Mouse (Mus musculus): ENCODE measurements around the gene Ccnt1. TPM values are rescaled to one million over a fixed set of nuclear protein-coding genes. Genes with fewer than 3 reads are reported as not detected.

The Ccnt1 gene
- polyA plus RNA-seq, 1 experiment from 2014 or later, result 69.7 TPM

DNA sequence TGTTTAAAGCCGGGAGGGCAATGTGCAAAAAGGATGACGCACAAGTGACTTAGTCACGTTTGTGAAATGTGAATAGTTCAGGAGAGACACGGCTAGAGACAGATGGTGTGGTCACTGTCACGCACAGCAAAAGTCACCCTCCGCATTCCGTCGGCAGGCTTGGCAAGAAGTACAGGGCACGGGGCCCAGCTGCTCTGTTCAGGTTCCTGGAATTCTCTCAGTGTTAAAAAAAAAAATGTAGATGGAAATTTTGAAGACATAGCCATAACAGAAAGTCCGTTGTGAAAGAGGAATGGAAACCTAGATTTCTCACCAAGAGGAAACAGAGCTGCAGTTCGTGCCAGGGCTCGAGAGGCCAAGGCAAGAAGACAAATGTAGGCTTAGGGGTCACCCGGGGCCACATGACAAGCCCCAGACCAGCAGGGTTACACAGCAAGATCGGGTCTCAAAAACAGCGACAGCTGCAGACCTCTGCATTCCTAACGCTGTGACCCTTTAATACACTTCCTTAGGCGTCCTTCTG, 57.9 kb downstream of the Ccnt1 start:
- Histone ChIP-seq H3K27me3 (no peaks in the 10 kb centered on the region), H3K36me3 (peaks cover 18% of the 10 kb centered on the region), H3K27ac (no peak overlapping the region), H3K9me3 (no peaks in the 10 kb centered on the region), H3K4me1 (replicated peaks) (peaks cover 9% of the 10 kb centered on the region), H3K4me2 (no peak overlapping the region), H3K9ac (no peak overlapping the region), H3K4me3 (no peak overlapping the region)
- 47% methylated on average over 17 of the region's 17 CpGs for WGBS
- no peak for ATAC-seq (ENCODE audit: low FRiP score)

DNA sequence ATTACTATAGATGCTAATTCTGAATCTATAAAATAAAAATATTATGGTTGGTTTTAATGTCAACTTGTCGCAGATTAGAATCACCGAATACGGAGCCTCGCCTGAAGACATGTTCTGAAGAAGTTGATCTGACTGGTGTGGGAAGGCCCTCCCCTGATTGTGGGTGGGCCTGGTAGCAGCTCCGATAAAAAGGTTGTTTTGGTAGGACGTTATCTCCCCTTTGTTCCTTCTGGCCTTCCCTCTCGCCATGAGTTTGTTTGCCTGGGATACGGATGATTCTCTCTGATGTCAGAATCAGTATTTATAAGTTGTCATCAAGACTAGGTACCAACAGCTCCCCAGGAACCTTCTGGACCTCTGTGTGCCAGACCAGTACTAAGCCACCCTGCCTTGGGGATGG, 58.5 kb downstream of the Ccnt1 start:
- Histone ChIP-seq H3K27ac (no peak overlapping the region), H3K4me1 (replicated peaks) (peaks cover 9% of the 10 kb centered on the region), H3K4me3 (no peak overlapping the region), H3K36me3 (peaks cover 11% of the 10 kb centered on the region), H3K4me2 (no peak overlapping the region), H3K27me3 (no peaks in the 10 kb centered on the region), H3K9me3 (no peaks in the 10 kb centered on the region), H3K9ac (no peak overlapping the region)
- 55% methylated on average over 8 of the region's 8 CpGs for WGBS
- ATAC-seq (ENCODE audit: low FRiP score), result no peak

DNA sequence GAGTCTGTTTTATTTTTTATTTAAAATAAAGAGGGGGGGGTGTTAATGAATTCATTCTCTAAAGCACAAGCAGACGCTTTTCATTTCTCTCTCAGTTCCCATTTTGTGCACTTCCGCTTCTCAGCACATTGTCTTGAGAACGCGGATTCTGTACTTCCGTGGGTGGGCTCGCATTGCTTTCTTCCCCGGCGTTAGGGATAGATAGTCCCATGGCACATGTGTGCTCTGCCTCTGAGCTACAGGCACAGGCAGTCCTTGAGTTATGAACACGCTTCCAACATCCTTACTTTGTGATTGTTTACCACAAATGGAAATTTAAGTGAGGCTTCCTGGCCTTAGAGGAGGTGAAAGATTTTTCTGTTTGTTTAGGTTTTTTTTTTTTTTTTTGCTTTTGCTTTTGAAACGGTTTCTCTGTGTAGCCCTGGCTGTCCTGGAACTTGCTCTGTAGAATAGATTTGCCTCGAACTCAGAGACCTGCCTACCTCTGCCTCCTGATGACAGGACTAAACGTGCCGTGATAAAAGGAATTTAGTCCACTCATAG, 59.3 kb downstream of the Ccnt1 start:
- ATAC-seq (ENCODE audit: low FRiP score), result no peak
- WGBS, result 51% methylated on average over 13 of the region's 13 CpGs
- Histone ChIP-seq H3K27ac (no peak overlapping the region), H3K27me3 (no peaks in the 10 kb centered on the region), H3K4me3 (no peak overlapping the region), H3K4me1 (replicated peaks) (peaks cover 9% of the 10 kb centered on the region), H3K36me3 (peaks cover 9% of the 10 kb centered on the region), H3K9me3 (no peaks in the 10 kb centered on the region), H3K4me2 (no peak overlapping the region), H3K9ac (no peak overlapping the region)

DNA sequence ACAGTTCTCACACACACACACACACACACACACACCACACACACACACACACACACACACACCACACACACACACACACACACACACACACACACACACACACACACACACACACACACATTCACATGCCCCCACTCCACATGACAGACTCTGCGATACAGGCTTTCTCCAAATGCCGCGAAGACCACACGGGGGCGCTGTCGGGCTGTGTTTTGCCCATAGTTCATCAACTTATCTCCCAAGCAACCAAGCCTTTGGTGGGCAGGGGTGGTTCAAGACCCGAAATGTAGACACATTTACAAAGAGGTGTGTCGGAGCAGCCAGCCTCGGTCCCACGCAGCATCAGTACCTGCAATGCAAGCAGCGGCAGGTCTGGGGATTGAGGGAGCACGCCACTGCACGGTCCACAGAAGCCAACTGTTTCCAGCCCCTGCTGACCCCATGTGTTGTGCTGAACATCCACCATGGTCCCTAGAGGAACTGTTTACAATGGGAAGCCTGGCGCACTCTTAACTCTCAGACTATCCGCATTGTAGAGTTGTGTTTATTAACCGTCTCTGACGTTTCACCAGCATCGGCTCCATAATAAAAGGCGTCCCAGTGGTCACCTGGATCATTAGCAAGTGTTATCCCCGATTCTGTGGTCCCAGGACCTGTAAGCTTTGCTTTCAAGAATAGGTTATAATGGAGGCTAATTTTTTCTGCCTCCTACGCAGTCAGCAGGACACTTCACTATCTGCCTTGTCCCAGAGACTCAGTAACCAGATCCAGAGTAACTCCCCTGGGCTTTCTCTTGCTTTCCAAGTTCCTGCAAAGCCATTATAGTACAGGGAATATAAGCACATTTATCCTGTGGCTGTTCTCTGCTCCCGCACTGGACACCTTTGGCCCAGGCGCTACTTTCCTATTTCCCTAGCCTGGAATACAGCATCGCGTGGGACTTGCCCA, 60.0 kb downstream of the Ccnt1 start:
- 29% methylated on average over 25 of the region's 25 CpGs for WGBS
- Histone ChIP-seq H3K4me3 (0 out of 2 replicates have a peak overlapping the region, but pooled peaks have one; percentile 17), H3K4me1 (replicated peaks) (peaks cover 9% of the 10 kb centered on the region), H3K27ac (no peak overlapping the region), H3K9me3 (no peaks in the 10 kb centered on the region), H3K36me3 (peaks cover 6% of the 10 kb centered on the region), H3K27me3 (no peaks in the 10 kb centered on the region), H3K4me2 (peak overlapping the region; percentile 50), H3K9ac (no peak overlapping the region)
- peak; percentile 71; the same call in 1 of the 2 replicates for ATAC-seq (ENCODE audit: low FRiP score)

DNA sequence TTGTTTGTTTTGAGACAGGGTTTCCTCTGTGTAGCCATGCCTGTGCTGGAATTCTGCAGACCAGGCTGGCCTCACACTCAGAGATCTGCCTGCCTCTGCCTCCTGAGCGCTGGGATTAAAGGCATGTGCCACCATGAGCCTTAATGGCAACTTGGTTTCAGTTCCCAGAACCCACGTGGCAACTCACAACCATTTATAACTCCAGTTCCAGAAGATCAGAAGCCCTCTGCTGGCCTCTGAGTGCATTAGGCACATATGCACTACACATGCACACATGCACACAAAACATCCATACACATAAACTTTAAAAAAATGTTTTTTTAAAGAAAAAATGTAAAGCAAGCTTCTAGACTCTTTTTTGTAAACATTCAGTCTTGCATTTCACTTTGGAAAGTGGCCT, 61.3 kb downstream of the Ccnt1 start:
- WGBS, result 53% methylated on average over 2 of the region's 2 CpGs
- Histone ChIP-seq H3K27ac (no peak overlapping the region), H3K4me3 (no peak overlapping the region), H3K4me1 (replicated peaks) (peaks cover 9% of the 10 kb centered on the region), H3K9me3 (no peaks in the 10 kb centered on the region), H3K27me3 (no peaks in the 10 kb centered on the region), H3K4me2 (no peak overlapping the region), H3K36me3 (no peaks in the 10 kb centered on the region), H3K9ac (no peak overlapping the region)
- no peak for ATAC-seq (ENCODE audit: low FRiP score)

DNA sequence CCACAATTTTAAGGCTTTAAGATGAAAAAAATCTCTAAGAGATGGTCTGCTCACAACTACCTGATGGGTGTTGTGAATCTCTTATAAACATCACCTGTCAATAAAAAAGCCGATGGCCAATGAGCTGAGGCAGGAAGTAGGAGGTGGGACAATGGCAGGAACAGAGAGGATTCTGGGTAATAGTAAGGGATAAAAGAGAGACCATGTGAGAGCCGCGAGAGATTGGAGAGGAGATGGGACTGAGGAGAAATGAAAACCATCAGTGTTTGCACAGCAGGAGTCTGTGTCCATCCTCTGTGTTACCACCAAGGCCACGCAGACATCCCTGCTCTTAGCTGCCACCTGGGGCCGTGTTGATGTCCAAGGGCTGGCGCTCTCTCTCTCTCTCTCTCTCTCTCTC, 63.4 kb downstream of the Ccnt1 start:
- Histone ChIP-seq H3K27ac (no peak overlapping the region), H3K4me2 (no peak overlapping the region), H3K9ac (no peak overlapping the region), H3K27me3 (no peaks in the 10 kb centered on the region), H3K4me3 (no peak overlapping the region), H3K36me3 (no peaks in the 10 kb centered on the region), H3K9me3 (no peaks in the 10 kb centered on the region), H3K4me1 (replicated peaks) (peaks cover 9% of the 10 kb centered on the region)
- WGBS, result 90% methylated on average over 5 of the region's 6 CpGs
- ATAC-seq (ENCODE audit: low FRiP score), result no peak

DNA sequence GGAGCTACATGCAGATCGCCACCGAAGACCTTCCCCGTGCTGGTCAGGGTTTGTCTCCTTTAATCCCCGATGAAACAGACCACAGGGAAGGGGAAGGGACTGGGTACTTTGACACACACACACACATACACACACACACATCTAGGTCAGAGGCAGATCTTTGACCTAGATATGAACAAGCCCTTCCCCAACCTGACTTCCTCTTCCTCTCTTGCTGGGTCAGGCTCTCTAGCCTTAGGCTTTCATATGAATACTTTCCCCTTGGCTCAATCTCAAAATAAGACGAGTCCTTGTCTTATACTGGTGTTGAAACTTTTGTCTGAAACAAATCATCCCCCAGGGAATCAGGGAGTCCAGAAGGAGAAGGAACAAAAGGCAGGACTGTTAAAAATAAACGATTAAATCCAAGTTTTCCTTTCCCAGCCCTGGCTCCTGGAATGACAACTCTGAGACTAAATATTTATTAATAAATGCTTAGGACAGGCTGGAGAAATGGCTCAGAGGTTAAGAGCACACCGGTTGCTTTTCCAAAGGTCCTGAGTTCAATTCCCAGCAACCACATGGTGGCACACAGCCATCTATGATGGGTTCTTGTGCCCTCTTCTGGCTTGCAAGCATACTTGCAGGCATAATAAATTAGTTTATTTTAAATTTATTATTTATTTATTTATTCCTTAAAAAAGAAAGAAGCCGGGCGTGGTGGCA, 64.3 kb downstream of the Ccnt1 start:
- Histone ChIP-seq H3K4me1 (replicated peaks) (peaks cover 8% of the 10 kb centered on the region), H3K4me3 (no peak overlapping the region), H3K27me3 (no peaks in the 10 kb centered on the region), H3K36me3 (no peaks in the 10 kb centered on the region), H3K9ac (no peak overlapping the region), H3K4me2 (no peak overlapping the region), H3K9me3 (no peaks in the 10 kb centered on the region), H3K27ac (no peak overlapping the region)
- 83% methylated on average over 9 of the region's 9 CpGs for WGBS
- ATAC-seq (ENCODE audit: low FRiP score), result no peak

DNA sequence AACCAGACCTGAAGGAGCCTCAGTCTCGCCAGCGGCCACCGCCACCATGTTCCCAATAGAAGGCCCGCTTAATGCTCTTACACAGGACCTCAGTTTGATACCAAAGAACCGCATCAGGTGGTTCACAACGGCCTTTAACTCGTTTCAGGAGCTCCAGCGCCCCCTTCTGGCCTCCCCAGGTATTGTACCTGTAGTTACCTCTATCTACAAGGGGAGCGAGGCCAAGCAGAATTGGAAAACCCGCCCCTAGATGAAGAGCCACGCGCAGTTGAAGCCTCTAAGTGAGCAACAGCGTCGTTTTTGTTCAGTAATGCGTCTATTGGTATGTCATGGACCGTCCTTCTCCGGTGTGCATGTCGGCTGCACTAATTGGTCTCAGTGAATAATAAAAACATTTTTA, 66.2 kb downstream of the Ccnt1 start:
- H3K9me3 ChIP-seq, result no peaks in the 10 kb centered on the region
- H3K36me3 ChIP-seq, result no peaks in the 10 kb centered on the region
- H3K27ac ChIP-seq, result no peak overlapping the region
- no peak overlapping the region for H3K4me3 ChIP-seq
- 14% methylated on average over 18 of the region's 18 CpGs for WGBS
- no peaks in the 10 kb centered on the region for H3K4me1 ChIP-seq (replicated peaks)
- no peak overlapping the region for H3K4me2 ChIP-seq
- H3K27me3 ChIP-seq, result no peaks in the 10 kb centered on the region
- ATAC-seq (ENCODE audit: low FRiP score), result no peak
- H3K9ac ChIP-seq, result no peak overlapping the region

DNA sequence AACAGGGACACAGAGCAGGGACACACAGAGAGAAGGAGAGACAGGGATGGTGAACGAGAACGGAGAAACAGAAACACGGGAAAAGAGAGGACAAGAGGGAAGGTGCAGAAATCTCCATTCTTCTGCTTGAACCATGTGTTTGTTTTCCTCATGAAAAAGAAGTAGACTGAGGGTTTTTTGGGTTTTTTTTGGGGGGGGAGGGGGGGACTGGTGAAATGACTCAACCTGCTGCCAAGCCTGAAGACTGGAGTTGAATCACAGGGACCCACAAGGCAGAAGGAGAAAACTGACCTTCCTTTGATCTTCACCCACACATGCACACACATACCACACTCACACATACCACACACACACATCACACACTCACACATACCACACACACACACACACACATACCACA, 67.4 kb downstream of the Ccnt1 start:
- Histone ChIP-seq H3K4me1 (replicated peaks) (no peaks in the 10 kb centered on the region), H3K36me3 (no peaks in the 10 kb centered on the region), H3K4me2 (no peak overlapping the region), H3K4me3 (no peak overlapping the region), H3K27ac (no peak overlapping the region), H3K27me3 (no peaks in the 10 kb centered on the region), H3K9me3 (no peaks in the 10 kb centered on the region), H3K9ac (no peak overlapping the region)
- WGBS, result 87% methylated on average over 3 of the region's 3 CpGs
- ATAC-seq (ENCODE audit: low FRiP score), result no peak

DNA sequence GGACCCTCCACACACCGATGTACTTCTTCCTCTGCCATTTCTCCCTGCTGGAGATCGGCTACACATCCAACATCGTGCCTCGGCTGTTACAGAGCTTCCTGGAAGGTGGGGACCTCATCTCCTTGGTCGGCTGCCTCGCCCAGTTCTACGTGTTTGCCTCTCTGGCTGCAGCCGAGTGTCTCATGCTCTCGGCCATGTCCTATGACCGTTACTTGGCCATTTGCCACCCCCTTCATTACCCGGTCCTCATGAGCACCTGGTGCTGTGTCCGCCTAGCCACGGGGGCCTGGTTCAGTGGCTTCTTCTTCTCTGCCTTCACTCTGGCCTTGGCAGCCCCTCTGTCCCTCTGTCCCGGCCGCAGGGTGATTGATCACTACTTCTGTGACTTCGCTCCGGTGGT, 73.1 kb downstream of the Ccnt1 start:
- WGBS, result 89% methylated on average over 17 of the region's 17 CpGs
- Histone ChIP-seq H3K4me1 (replicated peaks) (no peaks in the 10 kb centered on the region), H3K27ac (no peak overlapping the region)

DNA sequence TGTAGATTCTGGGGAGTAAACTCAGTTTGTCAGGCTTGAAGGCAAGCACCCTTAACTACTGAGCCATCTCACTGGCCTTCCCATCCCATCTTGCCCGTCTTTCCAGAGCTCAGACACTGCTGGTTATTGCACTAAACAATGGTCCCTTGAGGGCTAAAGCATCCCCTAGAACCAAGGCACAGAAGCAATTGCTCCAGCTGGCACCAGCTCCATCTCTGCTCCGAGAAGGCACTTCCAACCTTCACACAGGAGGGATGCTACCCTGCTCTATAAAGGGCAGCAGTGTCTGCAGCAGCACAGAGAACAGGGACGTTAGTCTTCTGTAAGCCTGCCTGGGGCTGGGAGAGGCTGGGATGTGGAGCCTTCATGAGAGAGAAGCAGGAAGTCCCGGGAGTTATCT, 78.6 kb downstream of the Ccnt1 start, which contains the start of gene Olfr279:
TSS of gene Olfr279 (plus strand) at position 301 of the 400 bp plus-strand sequence.
- Histone ChIP-seq H3K36me3 (no peaks in the 10 kb centered on the region), H3K9ac (no peak within 1 kb of the TSS), H3K27me3 (no peaks in the 10 kb centered on the region), H3K4me2 (no peak within 1 kb of the TSS), H3K9me3 (no peaks in the 10 kb centered on the region), H3K4me3 (no peak within 1 kb of the TSS), H3K4me1 (replicated peaks) (no peaks in the 10 kb centered on the region), H3K27ac (no peak within 1 kb of the TSS)
- WGBS, result 71% methylated on average over 4 of the region's 4 CpGs
- ATAC-seq (ENCODE audit: low FRiP score), result no peak

More for the DNA sequence above, 73.1 kb downstream of the Ccnt1 start:
- H3K27me3 ChIP-seq, result no peaks in the 10 kb centered on the region
- H3K9ac ChIP-seq, result no peak overlapping the region
- no peak overlapping the region for H3K4me2 ChIP-seq
- H3K36me3 ChIP-seq, result no peaks in the 10 kb centered on the region
- no peak overlapping the region for H3K4me3 ChIP-seq
- H3K9me3 ChIP-seq, result no peaks in the 10 kb centered on the region
- ATAC-seq (ENCODE audit: low FRiP score), result no peak

DNA sequence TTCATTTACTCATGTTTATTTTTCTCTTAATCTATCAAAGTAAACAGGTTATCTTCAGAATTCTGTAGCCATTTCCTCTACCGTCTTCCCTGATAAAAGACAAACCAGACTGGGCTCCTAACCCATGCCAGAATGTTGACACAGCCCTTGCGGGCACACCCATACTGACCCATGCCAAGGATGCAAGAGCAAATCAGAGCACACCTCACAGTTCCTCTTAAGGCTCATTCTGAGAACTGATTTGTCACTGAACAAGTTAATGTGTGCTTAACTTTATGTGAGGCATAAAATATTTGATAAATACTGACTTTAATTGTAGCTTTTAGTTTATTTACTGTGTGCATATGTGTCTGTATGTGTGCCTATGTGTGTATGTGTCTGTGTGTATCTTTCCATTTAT, 79.4 kb downstream of the Ccnt1 start:
- H3K36me3 ChIP-seq, result no peaks in the 10 kb centered on the region
- H3K4me2 ChIP-seq, result no peak overlapping the region
- no peak overlapping the region for H3K27ac ChIP-seq
- ATAC-seq (ENCODE audit: low FRiP score), result no peak
- no peaks in the 10 kb centered on the region for H3K9me3 ChIP-seq
- no peaks in the 10 kb centered on the region for H3K27me3 ChIP-seq
- H3K9ac ChIP-seq, result no peak overlapping the region
- no peak overlapping the region for H3K4me3 ChIP-seq
- H3K4me1 ChIP-seq (replicated peaks), result no peaks in the 10 kb centered on the region
- WGBS, result 84% methylated on average over 2 of the region's 2 CpGs

Measured in hindbrain, embryonic 13.5 days (tissue).